Mouse (Mus musculus): ENCODE measurements around the gene Wfikkn1.

The Wfikkn1 gene

GRCm38 (mm10) chr17:25839455-25840235 is 41.0 kb downstream of the Wfikkn1 start:
- DNase-seq (ENCODE audit: inconsistent age in 2 of 2, low spot score in 1 of 2), result no peak

GRCm38 (mm10) chr17:25838904-25839303 is 41.8 kb downstream of the Wfikkn1 start:
- DNase-seq (ENCODE audit: inconsistent age in 2 of 2, low spot score in 1 of 2), result peak in 1 of 2 experiments; percentile 38

GRCm38 (mm10) chr17:25837533-25837932 is 43.1 kb downstream of the Wfikkn1 start:
- DNase-seq (ENCODE audit: inconsistent age in 2 of 2, low spot score in 1 of 2), result no peak

- DNase-seq (ENCODE audit: inconsistent age in 2 of 2, low spot score in 1 of 2), result peak; percentile 92 to 95
Measured at GRCm38 (mm10) chr17:25837076-25837410, 43.6 kb downstream of the Wfikkn1 start, which contains the start of gene Rhbdl1. Gene Rhbdl1 (minus strand): TSS chr17:25837295.

DNA sequence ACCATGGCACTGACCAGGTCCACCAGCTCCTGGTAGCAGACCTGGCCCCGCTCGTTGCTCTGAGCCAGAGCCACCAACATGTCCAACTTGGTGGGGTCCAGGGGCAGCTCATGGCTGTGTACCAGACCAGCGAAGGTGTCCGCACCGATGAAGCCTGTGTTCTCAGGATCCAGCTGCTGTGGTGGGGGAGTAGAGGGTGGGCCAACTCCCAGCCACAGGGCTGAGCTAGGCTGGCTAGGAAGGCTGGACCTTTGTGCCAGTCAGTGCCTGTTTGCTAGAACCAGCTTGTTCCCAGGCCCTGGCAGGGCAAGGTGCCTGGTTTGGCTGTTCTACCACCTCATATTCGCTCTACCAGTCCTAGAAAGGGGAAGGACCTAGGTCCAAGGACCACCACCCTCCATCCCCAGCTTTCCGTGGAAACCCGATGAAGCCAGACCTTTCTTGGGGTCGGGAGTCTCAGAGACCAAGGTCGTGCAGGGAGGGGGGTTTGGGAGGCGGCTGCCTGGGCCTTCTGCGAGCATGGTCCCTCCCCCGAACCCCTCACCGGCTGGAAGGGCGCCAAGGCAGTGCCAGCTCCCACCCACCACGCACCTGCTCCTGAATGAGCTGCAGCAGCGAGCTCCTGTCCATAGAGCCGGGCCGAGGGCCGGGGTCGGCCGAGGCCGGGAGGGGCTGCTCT is 44.1 kb downstream of the Wfikkn1 start:
- DNase-seq (ENCODE audit: inconsistent age in 2 of 2, low spot score in 1 of 2), result no peak

DNA sequence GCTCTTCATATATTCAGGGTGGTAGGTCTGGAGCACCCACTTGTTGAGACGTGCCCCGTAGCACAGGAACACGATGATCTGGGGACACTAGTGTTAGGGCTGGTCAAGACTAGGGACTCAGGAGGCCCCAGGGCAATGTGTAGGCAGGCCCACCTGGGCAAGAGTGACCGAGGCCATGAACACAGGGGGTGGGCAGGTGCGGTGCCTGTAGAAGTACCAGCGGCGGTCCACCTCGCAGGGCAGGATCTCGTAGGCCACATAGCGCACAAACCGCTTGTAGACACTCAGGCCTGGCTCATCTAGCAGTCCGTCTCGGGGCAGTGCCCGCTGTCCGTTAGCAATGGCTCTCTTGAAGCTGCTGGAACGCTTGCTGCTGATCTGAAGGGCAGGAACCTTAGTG is 44.8 kb downstream of the Wfikkn1 start:
- DNase-seq (ENCODE audit: inconsistent age in 2 of 2, low spot score in 1 of 2), result peak; percentile 39 to 66

DNA sequence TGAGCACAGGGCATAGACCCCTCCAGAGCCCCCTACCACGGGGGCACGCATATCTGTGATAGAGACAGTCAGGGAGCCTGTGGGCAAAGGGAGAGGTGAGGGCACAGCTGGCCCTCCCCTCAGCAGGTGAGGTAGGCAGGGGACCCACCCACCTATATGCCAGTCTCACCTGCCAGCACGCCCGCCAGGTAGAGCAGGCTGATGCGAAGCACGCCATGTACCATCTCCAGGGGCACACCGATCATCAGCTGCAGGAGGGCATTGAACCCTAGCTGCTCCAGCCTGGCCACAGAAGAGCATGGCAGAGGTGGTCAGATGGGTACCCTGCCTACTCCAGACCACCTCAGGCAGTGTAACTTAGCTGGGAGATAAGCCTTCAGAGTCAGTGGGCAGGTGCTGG is 45.4 kb downstream of the Wfikkn1 start:
- DNase-seq (ENCODE audit: inconsistent age in 2 of 2, low spot score in 1 of 2), result peak; percentile 46 to 54

- peak; percentile 41 to 64 for DNase-seq (ENCODE audit: inconsistent age in 2 of 2, low spot score in 1 of 2)
Measured at GRCm38 (mm10) chr17:25834595-25835222, 45.9 kb downstream of the Wfikkn1 start.

DNA sequence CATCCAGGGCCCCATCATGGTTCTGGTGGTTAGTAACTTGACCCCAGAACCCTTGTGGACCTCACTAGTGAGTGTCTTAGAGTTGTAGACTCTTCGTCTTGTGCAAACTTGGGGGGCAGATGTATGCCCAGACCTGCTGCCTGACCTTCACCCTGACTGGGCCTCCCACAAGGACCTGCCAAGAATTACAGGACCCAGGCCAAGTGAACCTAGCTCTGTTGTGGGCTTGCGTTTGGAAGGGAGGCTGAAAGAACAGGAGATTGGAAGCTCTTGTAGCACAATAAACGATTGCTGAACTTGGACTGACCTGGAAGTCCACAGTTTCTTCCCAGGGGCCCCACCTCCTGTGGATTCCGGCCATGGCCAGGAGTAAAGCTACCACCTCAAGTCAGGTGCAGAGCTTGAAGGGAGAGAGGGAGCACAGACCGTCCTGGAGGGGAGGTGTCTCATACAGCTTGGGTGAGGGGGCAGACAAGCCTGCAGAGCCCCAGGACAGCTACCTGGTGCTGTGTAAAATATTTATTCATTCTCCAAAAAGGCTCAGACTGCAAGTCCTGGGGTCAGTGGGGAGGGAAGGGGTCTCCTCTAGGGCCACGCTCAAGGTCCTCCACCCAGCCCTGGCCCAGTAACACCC is 46.6 kb downstream of the Wfikkn1 start:
- DNase-seq (ENCODE audit: inconsistent age in 2 of 2, low spot score in 1 of 2), result peak; percentile 64 to 85

DNA sequence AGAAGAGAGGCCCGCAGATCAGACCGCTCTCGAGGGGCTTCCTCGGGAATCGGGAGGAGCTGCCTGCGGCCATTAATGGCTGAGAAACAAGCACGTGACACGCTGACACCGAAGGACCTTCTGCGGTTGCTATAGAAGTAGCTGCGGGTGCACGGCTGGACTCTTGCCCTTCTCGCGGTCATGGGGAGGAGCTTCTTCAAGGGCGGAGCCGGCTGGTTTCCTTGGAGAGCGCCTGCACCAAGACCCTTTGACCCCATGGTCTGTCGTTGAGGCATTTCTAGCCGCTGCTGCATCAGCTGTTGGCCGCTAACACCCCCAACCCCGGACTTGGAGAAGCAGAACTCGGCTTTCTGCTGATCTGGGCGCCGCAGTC is 47.4 kb downstream of the Wfikkn1 start, which contains the start of gene Stub1:
Gene Stub1 (minus strand): TSS at position 114 of the 373 bp plus-strand sequence.
- peak; percentile 96 to 99 for DNase-seq (ENCODE audit: inconsistent age in 2 of 2, low spot score in 1 of 2)

GRCm38 (mm10) chr17:25832436-25833290 is 48.0 kb downstream of the Wfikkn1 start:
- peak; percentile 100 for DNase-seq (ENCODE audit: inconsistent age in 2 of 2, low spot score in 1 of 2)

GRCm38 (mm10) chr17:25831451-25832281 is 49.0 kb downstream of the Wfikkn1 start:
- peak; percentile 84 to 89 for DNase-seq (ENCODE audit: inconsistent age in 2 of 2, low spot score in 1 of 2)

- peak; percentile 35 to 65 for DNase-seq (ENCODE audit: inconsistent age in 2 of 2, low spot score in 1 of 2)
Measured at GRCm38 (mm10) chr17:25830806-25831431, 49.7 kb downstream of the Wfikkn1 start.

DNA sequence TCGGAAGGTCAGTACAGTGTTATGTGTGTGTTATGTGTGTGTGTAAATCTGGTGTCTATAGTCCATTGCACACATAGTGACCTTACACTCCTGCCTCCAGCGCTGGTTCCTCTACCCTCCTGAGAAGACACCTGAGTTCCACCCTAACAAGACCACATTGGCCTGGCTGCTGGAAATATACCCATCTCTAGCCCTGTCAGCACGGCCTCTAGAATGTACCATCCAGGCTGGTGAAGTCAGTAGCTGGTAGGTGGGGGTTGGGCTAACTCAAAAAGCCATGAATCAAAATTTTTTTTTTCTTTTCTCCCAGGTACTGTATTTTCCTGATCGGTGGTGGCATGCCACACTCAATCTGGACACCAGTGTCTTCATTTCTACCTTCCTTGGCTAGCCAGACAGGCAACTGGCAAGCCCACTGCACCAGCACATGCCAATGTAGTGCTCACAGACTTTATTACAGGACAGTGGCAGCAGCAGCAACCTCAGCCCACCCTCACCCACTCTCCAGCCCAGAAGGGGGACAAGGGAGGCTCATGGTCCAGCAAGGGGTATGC is 50.4 kb downstream of the Wfikkn1 start:
- DNase-seq (ENCODE audit: inconsistent age in 2 of 2, low spot score in 1 of 2), result peak; percentile 12 to 59

- DNase-seq (ENCODE audit: inconsistent age in 2 of 2, low spot score in 1 of 2), result peak in 1 of 2 experiments; percentile 36
Measured at GRCm38 (mm10) chr17:25829558-25830017, 51.1 kb downstream of the Wfikkn1 start.

DNA sequence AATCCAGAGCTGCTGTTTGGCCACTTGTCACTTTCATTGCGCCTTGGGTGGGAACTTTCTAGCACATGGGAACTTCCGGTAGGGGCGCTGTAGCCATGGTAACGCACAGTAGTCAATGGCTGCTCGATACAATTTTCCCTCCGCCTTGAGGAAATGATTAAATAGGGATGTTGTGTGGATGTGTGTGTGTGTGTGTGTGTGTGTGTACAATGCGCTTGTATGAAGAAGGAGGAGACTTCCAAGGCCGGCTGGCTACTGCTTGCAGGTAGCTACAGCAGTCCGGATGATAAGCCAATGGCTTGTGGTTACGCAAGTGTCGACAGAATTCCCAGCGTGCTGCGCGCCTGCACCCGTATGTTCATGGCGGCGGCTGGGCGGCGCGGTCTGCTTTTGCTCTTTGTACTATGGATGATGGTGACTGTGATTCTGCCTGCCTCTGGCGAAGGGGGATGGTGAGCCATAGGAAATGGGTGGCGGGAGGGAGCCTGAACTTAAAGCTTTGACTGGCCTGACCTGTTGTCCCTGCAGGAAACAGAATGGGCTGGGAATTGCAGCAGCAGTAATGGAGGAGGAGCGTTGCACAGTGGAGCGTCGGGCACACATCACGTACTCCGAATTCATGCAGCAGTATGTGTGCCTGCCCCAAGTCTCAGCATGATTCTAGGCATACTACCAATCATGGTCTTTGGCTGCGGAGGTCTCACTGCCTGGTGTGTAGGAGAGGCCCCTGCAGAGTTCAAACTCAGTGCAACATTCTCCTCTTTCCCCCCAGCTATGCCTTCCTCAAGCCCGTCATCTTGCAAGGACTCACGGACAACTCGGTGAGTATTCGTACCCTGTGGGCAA is 51.7 kb downstream of the Wfikkn1 start, which contains the start of gene Jmjd8:
Gene Jmjd8 (plus strand): TSS at position 156 of the 846 bp plus-strand sequence.
- DNase-seq (ENCODE audit: inconsistent age in 2 of 2, low spot score in 1 of 2), result peak; percentile 82 to 95

DNA sequence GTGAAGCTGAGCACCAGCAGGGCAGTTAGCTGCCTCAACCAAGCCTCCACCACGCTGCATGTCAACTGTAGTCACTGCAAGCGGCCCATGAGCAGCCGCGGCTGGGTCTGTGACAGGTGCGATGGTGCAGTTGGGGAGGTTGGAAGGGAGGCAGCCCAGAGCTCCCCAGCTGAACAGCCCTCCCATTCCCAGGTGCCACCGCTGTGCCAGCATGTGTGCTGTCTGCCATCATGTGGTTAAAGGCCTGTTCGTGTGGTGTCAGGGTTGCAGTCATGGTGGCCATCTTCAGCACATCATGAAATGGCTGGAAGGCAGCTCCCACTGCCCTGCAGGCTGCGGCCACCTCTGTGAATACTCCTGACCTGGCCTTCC is 52.4 kb downstream of the Wfikkn1 start:
- peak in 1 of 2 experiments; percentile 45 for DNase-seq (ENCODE audit: inconsistent age in 2 of 2, low spot score in 1 of 2)
